11 mouse cellular contexts compared by ENCODE assay signal in genomic region chr12:72940071-72940821, GRCm38 (mm10). TPM values are rescaled to one million over a fixed set of nuclear protein-coding genes. Genes with fewer than 3 reads are reported as not detected.
DNase-seq lines count a peak whose midpoint lies in the region; ATAC-seq and TF ChIP-seq lines count a peak whose summit lies in the region.
"Had no signal": no experiment of that assay in that cellular context is flagged by ENCODE, and none has a peak within 500 bp of the region (broad histone marks: within the 10 kb centered on the region; RNA-seq: fewer than 3 reads in every experiment).

Gene 4930447C04Rik, minus strand, starts transcription at chr12:72940774.

- no peak within 1 kb of the TSS for H3K27ac ChIP-seq in heart, embryonic 14.5 days (replicated peaks in 1 of 2; ENCODE audit: control insufficient read depth in 1 of 2, insufficient read depth in 1 of 2, low read depth in 2 of 2, low read length in 2 of 2)
- no peak within 1 kb of the TSS for H3K27ac ChIP-seq in forebrain, embryonic 15.5 days (replicated peaks)
- no peak within 1 kb of the TSS for H3K27ac ChIP-seq in limb, embryonic 15.5 days
- H3K27ac ChIP-seq: layer of hippocampus, adult 2 months had no signal

- H3K9me3 ChIP-seq in heart, embryonic 14.5 days (ENCODE audit: control insufficient read depth, low read length), result no peaks in the 10 kb centered on the region
- no peaks in the 10 kb centered on the region for H3K9me3 ChIP-seq in forebrain, embryonic 15.5 days
- no peaks in the 10 kb centered on the region for H3K9me3 ChIP-seq in limb, embryonic 15.5 days

- peaks cover 97% of the 10 kb centered on the region for H3K27me3 ChIP-seq in heart, embryonic 14.5 days (ENCODE audit: control insufficient read depth, insufficient read depth, low read length)
- peaks cover 82% of the 10 kb centered on the region for H3K27me3 ChIP-seq in forebrain, embryonic 15.5 days
- peaks cover 95% of the 10 kb centered on the region for H3K27me3 ChIP-seq in limb, embryonic 15.5 days

- no peak for TF ChIP-seq CTCF in lung, adult 2 months (IDR thresholded peaks at IDR 0.05; ENCODE audit: insufficient read depth, low read length)

- peaks cover 0 to 17% of the 10 kb centered on the region in 2 experiments; a peak in 2 of 4 replicates for H3K4me1 ChIP-seq in heart, embryonic 14.5 days (ENCODE audit: control insufficient read depth in 2 of 2, insufficient read depth in 2 of 2, low read length in 2 of 2)
- H3K4me1 ChIP-seq in forebrain, embryonic 15.5 days, result peaks cover 15% of the 10 kb centered on the region
- H3K4me1 ChIP-seq in limb, embryonic 15.5 days, result peaks cover 26% of the 10 kb centered on the region
- no peaks in the 10 kb centered on the region for H3K4me1 ChIP-seq in lung, adult 2 months (ENCODE audit: control insufficient read depth, insufficient read depth, low read length)

- H3K9ac ChIP-seq in heart, embryonic 14.5 days (ENCODE audit: low read length), result no peak within 1 kb of the TSS
- H3K9ac ChIP-seq in forebrain, embryonic 15.5 days (replicated peaks), result no peak within 1 kb of the TSS
- H3K9ac ChIP-seq in limb, embryonic 15.5 days, result no peak within 1 kb of the TSS

- no peaks in the 10 kb centered on the region for H3K36me3 ChIP-seq in heart, embryonic 14.5 days (ENCODE audit: control insufficient read depth, insufficient read depth, low read length)
- no peaks in the 10 kb centered on the region for H3K36me3 ChIP-seq in forebrain, embryonic 15.5 days
- H3K36me3 ChIP-seq in limb, embryonic 15.5 days, result no peaks in the 10 kb centered on the region

- TF ChIP-seq POLR2A in lung, adult 2 months (IDR thresholded peaks at IDR 0.05; ENCODE audit: borderline replicate concordance, extremely low read depth, low read depth, low read length), result no peak

- peak within 1 kb of the TSS; percentile 11 to 29; a peak in 3 of 4 replicates for H3K4me3 ChIP-seq in heart, embryonic 14.5 days (ENCODE audit: control insufficient read depth in 1 of 2, insufficient read depth in 1 of 2, low read depth in 1 of 2, low read length in 2 of 2)
- H3K4me3 ChIP-seq in forebrain, embryonic 15.5 days, result peak within 1 kb of the TSS; percentile 21
- H3K4me3 ChIP-seq in limb, embryonic 15.5 days, result peak within 1 kb of the TSS; percentile 27
- no peak within 1 kb of the TSS for H3K4me3 ChIP-seq in lung, adult 2 months (replicated peaks; ENCODE audit: extremely low read depth, low read depth, low read length)
- H3K4me3 ChIP-seq: erythroblast, embryonic 14.5 days; layer of hippocampus, adult 2 months had no signal

- no peak for ATAC-seq in heart, embryonic 14.5 days (ENCODE audit: insufficient number of reproducible peaks, insufficient read depth, low FRiP score, low read depth)
- no peak for ATAC-seq in forebrain, embryonic 15.5 days (replicated peaks)
- no peak for ATAC-seq in limb, embryonic 15.5 days (ENCODE audit: insufficient number of reproducible peaks, low FRiP score, low TSS enrichment, low read depth)

- DNase-seq in heart, postnatal 14 days, result no peak
- peak; percentile 38 for DNase-seq in R1 (ENCODE audit: low read depth, low spot score)
- DNase-seq in adrenal gland, adult (ENCODE audit: inconsistent age in 2 of 2, low spot score in 1 of 2), result no peak
- no peak for DNase-seq in lung, adult 2 months
- DNase-seq in ovary, postnatal 10 days (ENCODE audit: low spot score), result no peak
- DNase-seq: adrenal gland, postnatal 25 days had no signal

- H3K4me2 ChIP-seq in heart, embryonic 14.5 days (ENCODE audit: low read length), result peak within 1 kb of the TSS; percentile 50
- peak within 1 kb of the TSS; percentile 14; the same call in 1 of the 2 replicates for H3K4me2 ChIP-seq in forebrain, embryonic 15.5 days (replicated peaks)
- H3K4me2 ChIP-seq in limb, embryonic 15.5 days, result peak within 1 kb of the TSS; percentile 42

- intact Hi-C loops in heart, postnatal 14 days (cut with DNase I), result loop anchor here (5.0 kb wide), 1 partner anchor 102 kb away; no protein-coding TSS in a partner anchor

- 2% methylated on average over 39 of the region's 39 CpGs for WGBS in heart, embryonic 14.5 days
- under 1% methylated on average over 39 of the region's 39 CpGs for WGBS in forebrain, embryonic 15.5 days
- WGBS in limb, embryonic 15.5 days, result under 1% methylated on average over 39 of the region's 39 CpGs
- WGBS in lung, adult 2 months, result 5% methylated on average over 39 of the region's 39 CpGs

RNA-seq across cellular contexts. Expression of gene 4930447C04Rik, which starts in this region (rescaled TPM):
- polyA plus RNA-seq in heart, embryonic 14.5 days (2014; fragmentation: Nextera tagmentation; extraction: Ambion mirVana), result 1.1 and 1.6 TPM in 2 replicates
- under 1 TPM; 0.41 to 0.46 TPM for total RNA-seq in heart, postnatal 14 days (2021)
- 2.6 and 3.1 TPM in 2 replicates for polyA plus RNA-seq in forebrain, embryonic 15.5 days (2015; fragmentation: Nextera tagmentation; extraction: Ambion mirVana)
- polyA plus RNA-seq in limb, embryonic 15.5 days (2015; fragmentation: Nextera tagmentation; extraction: Ambion mirVana), result 2.4 and 3.9 TPM in 2 replicates
- not detected in 2 replicates for polyA plus RNA-seq in lung, adult 2 months (2012; rRNA removed)
- polyA plus RNA-seq: erythroblast, embryonic 14.5 days had no signal
